Mouse (Mus musculus): ENCODE results near the gene Gjb6. TPM values are rescaled to one million over a fixed set of nuclear protein-coding genes. Genes with fewer than 3 reads are reported as not detected.

The Gjb6 gene
- polyA plus RNA-seq, 1 experiment from 2014 or later: not detected

DNA sequence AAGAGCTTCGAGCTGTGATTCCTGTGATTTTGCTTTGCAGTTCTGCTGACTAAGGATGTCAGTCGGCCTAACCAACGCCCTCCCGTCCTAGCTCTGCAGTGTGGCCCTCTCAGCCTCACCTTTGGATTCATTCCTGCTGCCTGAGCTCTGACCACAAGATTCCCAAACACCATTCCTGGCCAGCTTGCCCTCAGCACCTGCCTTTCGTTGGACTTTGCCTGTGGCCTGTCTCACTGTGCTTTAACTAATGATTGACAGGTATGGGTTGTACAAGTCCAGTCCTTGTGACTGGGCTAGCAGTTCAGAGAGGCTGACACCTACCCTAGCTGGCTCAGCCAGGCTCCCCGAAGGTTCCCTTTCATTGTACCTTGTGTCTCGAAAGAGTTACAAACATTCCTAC is 44.3 kb downstream of the Gjb6 start:
- H3K27me3 ChIP-seq: no peaks in the 10 kb centered on the region
- no peaks in the 10 kb centered on the region for H3K9me3 ChIP-seq (replicated peaks)
- no peak for ATAC-seq (replicated peaks; ENCODE audit: insufficient number of reproducible peaks, insufficient read depth, low FRiP score, low read depth)
- no peak overlapping the region for H3K9ac ChIP-seq
- no peak overlapping the region for H3K4me3 ChIP-seq
- no peak overlapping the region for H3K4me2 ChIP-seq
- no peaks in the 10 kb centered on the region for H3K36me3 ChIP-seq
- peaks cover 4% of the 10 kb centered on the region; the same call in 1 of the 2 replicates for H3K4me1 ChIP-seq (replicated peaks)
- no peak overlapping the region for H3K27ac ChIP-seq
- 81% methylated on average over 7 of the region's 7 CpGs for WGBS

DNA sequence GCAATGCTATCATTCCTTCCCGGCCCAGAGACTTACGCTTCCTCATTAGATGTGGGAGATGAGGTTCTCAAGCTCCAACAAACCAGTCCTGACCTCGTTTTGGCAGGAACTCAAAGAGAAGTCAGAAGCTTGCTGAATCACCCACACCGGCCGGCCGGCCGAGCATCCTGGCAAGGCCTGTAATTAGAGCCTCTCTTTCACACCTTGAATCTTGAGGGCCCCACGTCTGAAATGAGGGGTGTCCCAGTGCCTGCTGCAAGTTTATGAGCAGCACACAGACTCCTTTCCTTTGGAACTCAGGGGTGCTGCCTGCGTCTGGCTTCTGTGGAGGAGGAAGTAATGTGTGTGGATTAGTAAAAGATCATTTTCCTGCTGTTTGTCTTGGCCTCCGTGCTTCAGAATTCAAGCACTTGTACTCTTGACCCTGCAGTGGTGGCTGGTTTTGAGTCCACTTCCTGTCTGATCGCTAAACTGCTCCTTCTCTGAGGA is 49.2 kb downstream of the Gjb6 start:
- Histone ChIP-seq H3K4me1 (replicated peaks) (peaks cover 6% of the 10 kb centered on the region; the same call in 1 of the 2 replicates), H3K9ac (no peak overlapping the region), H3K9me3 (replicated peaks) (no peaks in the 10 kb centered on the region), H3K27ac (peak overlapping the region; percentile 47; the same call in 1 of the 2 replicates), H3K4me3 (no peak overlapping the region), H3K36me3 (no peaks in the 10 kb centered on the region), H3K27me3 (no peaks in the 10 kb centered on the region), H3K4me2 (0 out of 2 replicates have a peak overlapping the region, but pooled peaks have one; percentile 6)
- peak; percentile 22; the same call in 1 of the 2 replicates for ATAC-seq (replicated peaks; ENCODE audit: insufficient number of reproducible peaks, insufficient read depth, low FRiP score, low read depth)
- WGBS: 32% methylated on average over 11 of the region's 11 CpGs

DNA sequence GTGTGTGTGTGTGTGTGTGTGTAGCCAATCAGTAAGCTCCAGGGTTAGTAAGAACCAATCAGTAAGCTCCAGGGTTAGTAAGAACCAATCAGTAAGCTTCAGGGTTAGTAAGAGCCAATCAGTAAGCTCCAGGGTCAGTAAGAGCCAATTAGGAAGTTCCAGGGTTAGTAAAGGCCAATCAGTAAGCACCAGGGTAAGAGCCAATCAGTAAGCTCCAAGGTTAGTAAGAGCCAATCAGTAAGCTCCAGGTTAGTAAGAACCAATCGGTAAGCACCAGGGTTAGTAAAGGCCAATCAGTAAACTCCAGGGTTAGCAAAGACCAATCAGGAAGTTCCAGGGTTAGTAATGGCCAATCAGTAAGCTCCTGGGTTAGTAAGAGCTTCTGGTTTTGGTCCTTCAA is 50.5 kb downstream of the Gjb6 start:
- 97% methylated on average over 1 of the region's 1 CpGs for WGBS
- Histone ChIP-seq H3K9me3 (replicated peaks) (no peaks in the 10 kb centered on the region), H3K9ac (no peak overlapping the region), H3K4me3 (no peak overlapping the region), H3K36me3 (no peaks in the 10 kb centered on the region), H3K4me1 (replicated peaks) (peaks cover 6% of the 10 kb centered on the region; the same call in 1 of the 2 replicates), H3K4me2 (no peak overlapping the region), H3K27me3 (no peaks in the 10 kb centered on the region), H3K27ac (no peak overlapping the region)
- no peak for ATAC-seq (replicated peaks; ENCODE audit: insufficient number of reproducible peaks, insufficient read depth, low FRiP score, low read depth)

DNA sequence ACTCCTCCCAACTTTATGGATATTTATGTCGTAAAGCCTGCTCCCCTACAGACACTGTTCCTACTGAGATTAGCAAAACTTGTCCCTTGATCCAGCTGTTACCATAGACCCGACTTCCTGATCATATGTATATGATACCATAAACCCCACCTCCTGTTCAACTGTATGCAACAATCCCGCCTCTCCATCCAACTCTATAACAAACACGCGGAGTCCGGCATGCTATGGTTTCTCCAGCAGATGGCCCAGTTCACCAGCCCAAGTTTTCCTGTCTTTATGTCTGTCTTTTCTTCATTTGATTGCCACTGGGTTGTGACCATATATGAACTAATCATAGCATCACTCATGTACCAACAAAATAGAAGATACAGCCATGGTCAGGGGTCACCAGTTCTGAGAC is 57.9 kb downstream of the Gjb6 start:
- Histone ChIP-seq H3K27me3 (no peaks in the 10 kb centered on the region), H3K4me3 (no peak overlapping the region), H3K27ac (no peak overlapping the region), H3K9ac (no peak overlapping the region), H3K9me3 (replicated peaks) (no peaks in the 10 kb centered on the region), H3K4me2 (no peak overlapping the region), H3K36me3 (no peaks in the 10 kb centered on the region), H3K4me1 (replicated peaks) (no peaks in the 10 kb centered on the region)
- no peak for ATAC-seq (replicated peaks; ENCODE audit: insufficient number of reproducible peaks, insufficient read depth, low FRiP score, low read depth)
- WGBS: 73% methylated on average over 6 of the region's 6 CpGs

Other genes starting within 250 kb of the Gjb6 start
- gene Zmym2, start 247.0 kb downstream of the Gjb6 start, polyA plus RNA-seq (2015; fragmentation: Nextera tagmentation; extraction: Ambion mirVana): 26.8 and 28.4 TPM in 2 replicates
- gene Gja3, start 75.5 kb downstream of the Gjb6 start, polyA plus RNA-seq (2015; fragmentation: Nextera tagmentation; extraction: Ambion mirVana): 42.9 and 43.5 TPM in 2 replicates
- gene Gjb2, start 28.9 kb downstream of the Gjb6 start, polyA plus RNA-seq (2015; fragmentation: Nextera tagmentation; extraction: Ambion mirVana): 0.15 and 0.38 TPM in 2 replicates
- not detected in 2 replicates for gene Gm4491, start 17.7 kb downstream of the Gjb6 start, polyA plus RNA-seq (2015; fragmentation: Nextera tagmentation; extraction: Ambion mirVana)